Mouse (Mus musculus) erythroblast, embryonic 14.5 days (primary cell): ENCODE results near the gene Mthfd1l.

Experiments
- GATA1 ChIP-seq: IDR thresholded peaks from 2 replicates; pipeline ENCODE4 v1.6.1; 2012; ENCODE audit warnings: low read length, inconsistent platforms, mixed read lengths
- TAL1 ChIP-seq: IDR thresholded peaks from 3 replicates; pipeline ENCODE4 v1.6.1; 2012; ENCODE audit warnings: low read length, inconsistent platforms, mixed read lengths

DNA sequence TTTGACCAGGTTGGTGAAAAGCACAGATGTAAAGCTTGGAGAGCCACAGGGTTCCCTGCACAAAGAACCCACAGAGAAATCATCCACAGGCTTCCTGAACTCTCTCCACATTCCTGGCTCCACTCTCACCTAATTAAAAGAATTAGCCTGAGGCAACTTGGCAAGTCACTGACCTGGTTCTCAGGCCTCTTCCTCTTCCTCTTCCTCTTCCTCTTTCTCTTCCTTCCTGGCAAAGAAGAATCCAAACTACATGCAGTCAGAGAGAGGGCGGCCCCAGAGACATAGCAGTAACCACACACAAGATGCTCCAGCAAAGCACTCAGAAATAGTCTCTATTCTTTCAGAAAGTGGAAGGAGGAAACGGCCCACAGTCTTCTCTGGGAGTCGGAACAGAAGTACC, 201.8 kb downstream of the Mthfd1l start:
- TF ChIP-seq GATA1 (no peak), TAL1 (no peak)
